Mouse (Mus musculus) frontal cortex, adult (tissue): ENCODE data around the gene Gm16253.

Experiments used
- ATAC-seq: cut with Nextera tagmentation; 2 replicates; pipeline ENCODE4 v1.9.2; 2017; ENCODE audit warnings: mild to moderate bottlenecking, moderate library complexity, mixed read lengths; ENCODE audit not compliant: low TSS enrichment

The Gm16253 gene

GRCm38 (mm10) chr3:96573611-96574511 is 2.9 kb upstream of the Gm16253 start:
- ATAC-seq = no peak

- no peak for ATAC-seq
Measured at GRCm38 (mm10) chr3:96575272-96575984, 1.4 kb upstream of the Gm16253 start.

GRCm38 (mm10) chr3:96576005-96576658 is 652 bp upstream of the Gm16253 start:
- ATAC-seq = 0 out of 2 replicates have a peak, but pooled peaks have one; percentile 2

- ATAC-seq = no peak
Measured at GRCm38 (mm10) chr3:96577566-96577965, 782 bp downstream of the Gm16253 start.

GRCm38 (mm10) chr3:96578561-96579238 is 1.9 kb downstream of the Gm16253 start:
- ATAC-seq = no peak

GRCm38 (mm10) chr3:96579239-96579750 is 2.5 kb downstream of the Gm16253 start:
- no peak for ATAC-seq

- ATAC-seq = peak; percentile 78
Measured at GRCm38 (mm10) chr3:96579885-96580454, 3.2 kb downstream of the Gm16253 start.

GRCm38 (mm10) chr3:96581141-96581540 is 4.4 kb downstream of the Gm16253 start:
- ATAC-seq = no peak

- ATAC-seq = no peak
Measured at GRCm38 (mm10) chr3:96581771-96582515, 5.2 kb downstream of the Gm16253 start.

- ATAC-seq = no peak
Measured at GRCm38 (mm10) chr3:96583386-96583785, 6.6 kb downstream of the Gm16253 start.

- ATAC-seq = no peak
Measured at GRCm38 (mm10) chr3:96590657-96591056, 13.9 kb downstream of the Gm16253 start.

- ATAC-seq = no peak
Measured at GRCm38 (mm10) chr3:96593374-96593773, 16.6 kb downstream of the Gm16253 start.

GRCm38 (mm10) chr3:96593790-96594560 is 17.2 kb downstream of the Gm16253 start, which contains the start of gene Polr3gl:
Gene Polr3gl (minus strand): TSS chr3:96594181.
- ATAC-seq = peak; percentile 64

- ATAC-seq = no peak
Measured at GRCm38 (mm10) chr3:96594851-96595250, 18.1 kb downstream of the Gm16253 start.

- peak; percentile 21; the same call in 1 of the 2 replicates for ATAC-seq
Measured at GRCm38 (mm10) chr3:96595661-96596060, 18.9 kb downstream of the Gm16253 start.

- peak; percentile 36 for ATAC-seq
Measured at GRCm38 (mm10) chr3:96596228-96596707, 19.5 kb downstream of the Gm16253 start, which contains the start of gene Ankrd34a. Gene Ankrd34a (plus strand): TSS chr3:96596636.

GRCm38 (mm10) chr3:96596855-96597254 is 20.1 kb downstream of the Gm16253 start:
- no peak for ATAC-seq

GRCm38 (mm10) chr3:96597435-96597891 is 20.7 kb downstream of the Gm16253 start:
- no peak for ATAC-seq
